Mouse (Mus musculus) ES-E14 (cell line): Measurements from ENCODE around the gene Cd52. TPM values are rescaled to one million over a fixed set of nuclear protein-coding genes. Genes with fewer than 3 reads are reported as not detected.

Source experiments
- DNase-seq: peaks from one replicate; pipeline ENCODE4 v3.0.0-alpha.2; 2013; ENCODE audit warnings: low read depth, low spot score
- H3K27ac ChIP-seq: 2 replicates; pipeline ENCODE4 v1.5.1; 2012; ENCODE audit warnings: low read depth, mild to moderate bottlenecking, low read length, moderate library complexity, mixed read lengths; ENCODE audit not compliant: poor library complexity, insufficient read depth, severe bottlenecking
- H3K36me3 ChIP-seq: 2 replicates; pipeline ENCODE4 v1.6.1; 2012; ENCODE audit warnings: mild to moderate bottlenecking, low read length, moderate library complexity, mixed read lengths; ENCODE audit not compliant: control insufficient read depth, poor library complexity, insufficient read depth, severe bottlenecking
- H3K4me1 ChIP-seq, 2 experiments: fragments of 150-350 bp in 1 of 2; sonication (generic) in 1 of 2; 2 replicates each; pipeline ENCODE4 v1.6.1; 2012; ENCODE audit warnings: low read length in 2 of 2, mild to moderate bottlenecking in 1 of 2, mixed read lengths in 1 of 2; ENCODE audit not compliant: control insufficient read depth in 2 of 2, insufficient read depth in 2 of 2, poor library complexity in 1 of 2
- H3K4me3 ChIP-seq, 2 experiments: fragments of 150-350 bp in 1 of 2; sonication (generic) in 1 of 2; 2 replicates each; pipeline ENCODE4 v1.5.1; 2012; ENCODE audit warnings: low read length in 2 of 2, low read depth in 1 of 2, mild to moderate bottlenecking in 1 of 2, mixed read lengths in 1 of 2; ENCODE audit not compliant: insufficient read depth in 1 of 2, poor library complexity in 1 of 2, severe bottlenecking in 1 of 2
- H3K9ac ChIP-seq: 2 replicates; pipeline ENCODE4 v1.6.1; 2012; ENCODE audit warnings: low read depth, mild to moderate bottlenecking, low read length, mixed read lengths; ENCODE audit not compliant: poor library complexity, insufficient read depth, severe bottlenecking
- H3K9me3 ChIP-seq: fragments of 150-350 bp; sonication (generic); 2 replicates; pipeline ENCODE4 v1.6.1; 2012; ENCODE audit warnings: low read depth, mild to moderate bottlenecking, low read length; ENCODE audit not compliant: control insufficient read depth, insufficient read depth
- CHD2 ChIP-seq: IDR thresholded peaks from 2 replicates; pipeline ENCODE4 v1.6.1; 2014; ENCODE audit warnings: mild to moderate bottlenecking, low read depth, low read length, inconsistent platforms
- HCFC1 ChIP-seq: IDR thresholded peaks from 2 replicates; pipeline ENCODE4 v1.6.1; 2012; ENCODE audit warnings: low read length, inconsistent platforms, borderline replicate concordance; ENCODE audit not compliant: insufficient read depth
- MAFK ChIP-seq: IDR thresholded peaks from 2 replicates; pipeline ENCODE4 v1.6.1; 2014; ENCODE audit warnings: mild to moderate bottlenecking, low read depth, low read length, inconsistent platforms; ENCODE audit not compliant: insufficient read depth
- ZC3H11A ChIP-seq: IDR thresholded peaks from 2 replicates; pipeline ENCODE4 v1.6.1; 2012; ENCODE audit warnings: low read depth, mild to moderate bottlenecking, inconsistent platforms, low read length, borderline replicate concordance
- ZNF384 ChIP-seq: IDR thresholded peaks from 2 replicates; pipeline ENCODE4 v1.6.1; 2012; ENCODE audit warnings: low read depth, low read length, inconsistent platforms
- in situ Hi-C, 2 experiments: fragments of 600-800 bp; cut with MboI; formaldehyde crosslinking; loops; one replicate each; pipeline ENCODE4 v1.15.1; 2025; ENCODE audit warnings: low sequenced_read_pairs in 2 of 2, inconsistent platforms in 1 of 2; ENCODE audit not compliant: unreplicated experiment in 2 of 2
- total RNA-seq: library from RNA; depleted of rRNA; stranded (reverse); fragments of 300-350 nt; gene quantifications from 2 replicates; pipeline ENCODE4 v1.2.3, GENCODE M21; 2012

Gene Cd52
- total RNA-seq, 1 experiment: 13.0 TPM

GRCm38 (mm10) chr4:134067833-134068544 is 26.9 kb downstream of the Cd52 start:
- Histone ChIP-seq H3K4me1 (peaks cover 11 to 38% of the 10 kb centered on the region in 2 experiments), H3K4me3 (no peak overlapping the region), H3K9ac (no peak overlapping the region; the same call in 1 of the 2 replicates), H3K9me3 (no peaks in the 10 kb centered on the region), H3K27ac (no peak overlapping the region), H3K36me3 (no peaks in the 10 kb centered on the region)
- DNase-seq: no peak
- no peak for TF ChIP-seq MAFK
- TF ChIP-seq CHD2: no peak
- no peak for TF ChIP-seq HCFC1
- no peak for TF ChIP-seq ZNF384
- TF ChIP-seq ZC3H11A: no peak
- in situ Hi-C loops: no loop called here

- no peak overlapping the region for H3K27ac ChIP-seq
- in situ Hi-C loops: no loop called here
- H3K36me3 ChIP-seq: no peaks in the 10 kb centered on the region
- no peak overlapping the region for H3K9ac ChIP-seq
- H3K9me3 ChIP-seq: no peaks in the 10 kb centered on the region
- TF ChIP-seq MAFK: no peak
- no peak for TF ChIP-seq HCFC1
- no peak for TF ChIP-seq ZNF384
- no peak for TF ChIP-seq ZC3H11A
- TF ChIP-seq CHD2: no peak
- no peak for DNase-seq
- H3K4me1 ChIP-seq: peaks cover 10 to 38% of the 10 kb centered on the region in 2 experiments; a peak in 3 of 4 replicates
- H3K4me3 ChIP-seq: no peak overlapping the region
These were observed 27.5 kb downstream of the Cd52 start for GRCm38 (mm10) chr4:134067383-134067782.

GRCm38 (mm10) chr4:134065431-134066004 is 29.4 kb downstream of the Cd52 start:
- Histone ChIP-seq H3K4me3 (peak overlapping the region; percentile 54 to 56; a peak in 3 of 4 replicates), H3K9ac (peak overlapping the region; percentile 37; the same call in 1 of the 2 replicates), H3K27ac (peak overlapping the region; percentile 3; the same call in 1 of the 2 replicates), H3K9me3 (no peaks in the 10 kb centered on the region), H3K36me3 (no peaks in the 10 kb centered on the region), H3K4me1 (peaks cover 12 to 45% of the 10 kb centered on the region in 2 experiments; a peak in 3 of 4 replicates)
- TF ChIP-seq MAFK (no peak), ZNF384 (no peak), ZC3H11A (no peak)
- in situ Hi-C loops: no loop called here
- DNase-seq: no peak

GRCm38 (mm10) chr4:134062561-134062960 is 32.3 kb downstream of the Cd52 start:
- no peak overlapping the region for H3K4me3 ChIP-seq
- no peak for DNase-seq
- no peak overlapping the region for H3K27ac ChIP-seq
- in situ Hi-C loops: no loop called here
- H3K9me3 ChIP-seq: no peaks in the 10 kb centered on the region
- peaks cover 7 to 40% of the 10 kb centered on the region in 2 experiments for H3K4me1 ChIP-seq
- no peak overlapping the region for H3K9ac ChIP-seq
- no peaks in the 10 kb centered on the region for H3K36me3 ChIP-seq
- TF ChIP-seq ZNF384 (no peak), MAFK (no peak), HCFC1 (no peak), ZC3H11A (no peak), CHD2 (no peak)

GRCm38 (mm10) chr4:134061944-134062446 is 32.9 kb downstream of the Cd52 start:
- Histone ChIP-seq H3K4me3 (no peak overlapping the region), H3K27ac (peak overlapping the region; percentile 31; the same call in 1 of the 2 replicates), H3K9ac (no peak overlapping the region), H3K36me3 (no peaks in the 10 kb centered on the region), H3K9me3 (no peaks in the 10 kb centered on the region), H3K4me1 (peaks cover 6 to 35% of the 10 kb centered on the region in 2 experiments)
- DNase-seq: no peak
- in situ Hi-C loops: no loop called here
- TF ChIP-seq ZNF384 (no peak), ZC3H11A (no peak), CHD2 (no peak)
